Mouse (Mus musculus) stomach, embryonic 15.5 days (tissue): ENCODE data around the gene Tk2. TPM values are rescaled to one million over a fixed set of nuclear protein-coding genes. Genes with fewer than 3 reads are reported as not detected.
"Not testable (repeated sequence)": the region's sequence is repeated elsewhere in the genome, so short reads cannot be mapped to it uniquely, and the experiment has no call there.

Source experiments
- ATAC-seq: fragments of 200-750 bp; cut with Nextera tagmentation; 2 replicates; pipeline ENCODE4 v1.8.0; 2017; ENCODE audit warnings: low read depth, moderate number of reproducible peaks, moderate TSS enrichment; ENCODE audit not compliant: insufficient read depth, low FRiP score
- H3K27ac ChIP-seq: fragments of 300-500 bp; sonication (generic); 2 replicates; pipeline ENCODE4 v1.5.1; 2015; ENCODE audit warnings: mild to moderate bottlenecking, inconsistent platforms
- H3K27me3 ChIP-seq: fragments of 300-500 bp; sonication (generic); replicated peaks from 2 replicates; pipeline ENCODE4 v1.6.1; 2015; ENCODE audit warnings: inconsistent platforms
- H3K36me3 ChIP-seq: fragments of 300-500 bp; sonication (generic); 2 replicates; pipeline ENCODE4 v1.6.1; 2015; ENCODE audit warnings: inconsistent platforms
- H3K4me1 ChIP-seq: fragments of 300-500 bp; sonication (generic); 2 replicates; pipeline ENCODE4 v1.6.1; 2015; ENCODE audit warnings: inconsistent platforms
- H3K4me2 ChIP-seq: fragments of 300-500 bp; sonication (generic); 2 replicates; pipeline ENCODE4 v1.6.1; 2015; ENCODE audit warnings: mild to moderate bottlenecking, inconsistent platforms
- H3K4me3 ChIP-seq: fragments of 300-500 bp; sonication (generic); replicated peaks from 2 replicates; pipeline ENCODE4 v1.5.1; 2015; ENCODE audit warnings: inconsistent platforms
- H3K9ac ChIP-seq: fragments of 300-500 bp; sonication (generic); 2 replicates; pipeline ENCODE4 v1.6.1; 2015; ENCODE audit warnings: inconsistent platforms
- H3K9me3 ChIP-seq: fragments of 300-500 bp; sonication (generic); 2 replicates; pipeline ENCODE4 v1.6.1; 2016; ENCODE audit warnings: inconsistent platforms
- WGBS: fragments of 180-500 bp; shearing (Covaris S2); methylation state at CpG from one replicate; pipeline ENCODE4 v1.1.7; 2015; 5-methylcytosine and 5-hydroxymethylcytosine counted together
- polyA plus RNA-seq: library from polyadenylated mRNA; unstranded; fragments of >200 nt; fragmentation: Nextera tagmentation; extraction: Ambion mirVana; gene quantifications from 2 replicates; pipeline ENCODE4 v1.2.1, GENCODE M21; 2015

The Tk2 gene
- polyA plus RNA-seq, result 16.3 and 16.4 TPM in 2 replicates

DNA sequence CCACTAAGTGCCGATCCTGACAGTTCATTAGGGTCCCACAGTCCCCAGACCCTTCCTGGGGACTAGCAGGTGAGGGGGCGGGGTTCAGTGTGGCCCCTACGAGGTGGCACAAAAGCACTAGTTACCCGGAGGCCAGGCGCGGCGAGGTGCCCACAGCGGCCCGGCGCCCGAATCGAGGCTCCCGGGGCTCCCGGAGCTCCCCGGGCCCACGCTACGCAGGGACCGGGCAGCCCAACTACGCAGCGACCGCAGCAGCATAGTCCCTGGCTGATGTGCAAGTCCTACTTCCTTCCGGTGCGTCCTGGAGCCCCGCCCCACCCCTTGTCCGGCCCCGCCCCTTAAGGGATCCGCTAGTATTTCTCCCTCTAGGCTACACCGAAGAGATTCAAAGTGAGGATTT, at the start of gene Tk2:
Gene Tk2 (minus strand): TSS at position 283 of the 400 bp plus-strand sequence.
- peak within 1 kb of the TSS; percentile 64 for H3K9ac ChIP-seq
- H3K4me3 ChIP-seq, result peak within 1 kb of the TSS; percentile 86
- H3K27ac ChIP-seq, result peak within 1 kb of the TSS; percentile 62; the same call in 1 of the 2 replicates
- WGBS, result 0% methylated on average over 28 of the region's 28 CpGs
- H3K4me1 ChIP-seq, result peaks cover 13% of the 10 kb centered on the region
- H3K36me3 ChIP-seq, result no peaks in the 10 kb centered on the region
- peak; percentile 85 for ATAC-seq
- peak within 1 kb of the TSS; percentile 82 for H3K4me2 ChIP-seq
- H3K27me3 ChIP-seq, result no peaks in the 10 kb centered on the region
- no peaks in the 10 kb centered on the region for H3K9me3 ChIP-seq

DNA sequence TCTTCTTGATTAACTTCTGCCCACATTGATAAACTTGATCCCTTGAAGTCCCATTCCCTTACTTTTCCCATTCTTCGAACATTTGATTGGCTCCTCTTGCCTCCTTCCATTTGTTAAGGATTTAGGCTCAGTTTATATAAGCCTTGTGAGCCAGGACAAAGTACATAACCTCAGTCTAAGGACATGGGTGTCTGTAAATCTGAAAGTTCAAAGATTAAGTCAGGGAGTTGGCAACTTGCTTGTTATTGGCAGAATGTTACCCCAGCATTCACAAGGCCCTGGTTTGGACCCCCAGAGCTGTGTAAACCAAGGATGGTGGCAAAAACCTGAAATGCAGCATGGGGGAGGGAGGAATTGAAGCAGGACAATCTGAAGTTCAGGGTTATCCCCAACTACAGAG, 46.0 kb upstream of the Tk2 start:
- H3K27me3 ChIP-seq, result no peaks in the 10 kb centered on the region
- no peak overlapping the region for H3K4me2 ChIP-seq
- H3K4me1 ChIP-seq, result no peaks in the 10 kb centered on the region
- WGBS, result 86% methylated on average over 1 of the region's 1 CpGs
- H3K4me3 ChIP-seq, result no peak overlapping the region
- H3K9me3 ChIP-seq, result no peaks in the 10 kb centered on the region
- H3K36me3 ChIP-seq, result no peaks in the 10 kb centered on the region
- no peak overlapping the region for H3K9ac ChIP-seq
- ATAC-seq, result no peak
- no peak overlapping the region for H3K27ac ChIP-seq

DNA sequence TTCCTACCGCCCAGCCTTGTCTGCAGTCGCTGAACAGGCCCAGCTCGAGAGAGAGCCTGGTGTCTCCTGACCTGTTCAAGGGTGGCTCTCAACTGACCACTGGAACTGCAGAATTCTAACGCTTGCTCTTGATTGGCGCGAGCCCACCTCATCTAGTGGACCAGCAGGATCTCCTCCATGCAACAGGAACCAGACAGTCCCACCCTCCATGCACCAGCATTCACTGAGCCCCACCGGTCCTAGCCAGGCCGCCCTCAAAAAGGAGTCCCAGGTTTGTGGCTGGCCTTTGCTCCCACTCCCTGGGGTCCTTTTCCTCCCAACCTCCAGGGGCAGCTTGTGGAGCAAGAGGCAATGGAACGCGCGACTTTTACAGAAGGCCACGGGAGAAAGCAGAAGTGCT, 44.7 kb upstream of the Tk2 start, which contains the start of gene Cmtm2a:
Gene Cmtm2a (minus strand): TSS at position 101 of the 400 bp plus-strand sequence.
- not testable (repeated sequence) for H3K27me3 ChIP-seq, H3K9ac ChIP-seq, H3K4me2 ChIP-seq, H3K4me3 ChIP-seq, H3K9me3 ChIP-seq, H3K27ac ChIP-seq, H3K36me3 ChIP-seq, H3K4me1 ChIP-seq, ATAC-seq
- WGBS, result 87% methylated on average over 12 of the region's 12 CpGs

DNA sequence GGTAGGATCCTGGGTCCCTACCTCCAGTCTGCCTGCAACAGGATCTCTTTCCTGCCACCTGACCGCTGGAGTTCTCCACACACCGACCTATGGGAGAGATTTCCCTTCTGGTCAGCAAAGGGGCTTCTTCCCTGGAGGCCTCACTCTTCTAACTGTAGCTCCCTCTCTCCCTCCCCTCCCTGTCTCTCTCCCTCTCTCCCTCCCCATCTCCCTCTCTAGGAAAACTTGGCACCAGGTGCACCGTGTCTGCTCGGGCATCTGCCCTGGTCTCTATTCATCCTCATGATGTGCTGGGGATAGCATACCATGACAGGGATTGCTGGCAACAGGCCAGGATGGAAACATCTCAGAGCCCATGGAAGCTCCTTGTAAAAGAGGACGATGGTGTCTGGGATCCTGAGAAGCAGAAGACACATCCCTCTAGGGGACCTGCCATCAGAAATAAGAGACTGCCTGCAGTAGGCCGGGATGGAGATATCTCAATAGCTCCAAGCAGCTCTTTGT, 20.6 kb upstream of the Tk2 start:
- H3K27ac ChIP-seq, result no peak overlapping the region
- no peaks in the 10 kb centered on the region for H3K4me1 ChIP-seq
- no peaks in the 10 kb centered on the region for H3K9me3 ChIP-seq
- H3K9ac ChIP-seq, result no peak overlapping the region
- H3K36me3 ChIP-seq, result peaks cover 4% of the 10 kb centered on the region
- no peaks in the 10 kb centered on the region for H3K27me3 ChIP-seq
- ATAC-seq, result no peak
- no peak overlapping the region for H3K4me3 ChIP-seq
- 80% methylated on average over 6 of the region's 6 CpGs for WGBS
- no peak overlapping the region for H3K4me2 ChIP-seq

DNA sequence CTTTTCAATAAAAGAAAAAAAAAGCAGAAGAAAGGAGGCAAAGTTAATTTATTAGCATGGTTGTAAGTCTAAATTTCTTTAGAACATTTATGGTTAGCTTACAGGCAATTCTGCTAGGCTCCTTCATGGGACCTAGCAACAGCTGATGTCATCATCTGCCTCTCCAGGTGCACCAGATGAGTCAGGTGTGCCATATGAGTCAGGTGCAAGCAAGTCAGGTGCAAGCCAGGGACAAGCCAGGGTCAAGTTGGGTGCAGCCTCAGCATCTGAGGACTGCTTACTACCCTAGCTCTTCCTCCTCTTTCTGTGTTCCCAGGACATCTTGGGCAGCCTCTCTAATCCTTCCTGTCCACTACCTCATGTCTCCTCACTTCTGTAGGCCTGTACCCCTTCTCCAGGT, 20.0 kb upstream of the Tk2 start:
- no peaks in the 10 kb centered on the region for H3K27me3 ChIP-seq

DNA sequence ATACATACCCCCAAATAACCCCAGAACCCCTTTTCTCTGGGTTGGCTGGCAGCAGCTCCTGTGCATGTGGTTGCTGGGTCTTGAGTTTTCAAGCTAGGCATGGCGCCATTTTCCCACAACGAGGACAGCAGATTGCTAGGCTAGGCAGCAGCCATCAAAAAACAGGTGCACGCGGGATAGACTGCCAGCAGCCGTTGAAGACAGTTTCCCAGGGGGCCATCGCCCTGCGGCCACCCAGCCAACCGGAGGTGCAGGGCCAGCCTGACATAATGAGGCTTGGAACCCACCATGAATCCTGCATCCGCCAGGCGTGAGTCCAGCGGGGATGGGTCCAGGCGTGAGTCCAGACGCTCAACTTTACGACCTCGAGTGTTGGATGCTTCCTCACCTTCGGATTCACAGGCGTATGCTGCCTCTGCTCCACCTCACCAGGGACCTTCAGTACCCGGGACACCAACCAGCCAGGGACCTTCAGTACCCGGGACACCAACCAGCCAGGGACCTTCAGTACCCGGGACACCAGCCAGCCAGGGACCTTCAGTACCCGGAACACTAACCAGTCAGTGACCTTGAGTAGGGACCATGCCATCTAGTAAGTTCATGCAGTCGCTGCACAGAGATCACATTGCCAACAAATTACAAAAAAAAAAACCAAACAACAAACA, 16.0 kb upstream of the Tk2 start:
- H3K9ac ChIP-seq, H3K4me1 ChIP-seq, H3K4me2 ChIP-seq, H3K9me3 ChIP-seq, H3K36me3 ChIP-seq, H3K4me3 ChIP-seq, H3K27me3 ChIP-seq, ATAC-seq, H3K27ac ChIP-seq: not testable (repeated sequence)
- WGBS, result 93% methylated on average over 22 of the region's 22 CpGs

More for the DNA sequence above, 20.0 kb upstream of the Tk2 start:
- Histone ChIP-seq H3K36me3 (peaks cover 8% of the 10 kb centered on the region), H3K4me2 (no peak overlapping the region), H3K4me1 (no peaks in the 10 kb centered on the region), H3K27ac (no peak overlapping the region), H3K9me3 (no peaks in the 10 kb centered on the region), H3K4me3 (no peak overlapping the region), H3K9ac (no peak overlapping the region)
- no peak for ATAC-seq

DNA sequence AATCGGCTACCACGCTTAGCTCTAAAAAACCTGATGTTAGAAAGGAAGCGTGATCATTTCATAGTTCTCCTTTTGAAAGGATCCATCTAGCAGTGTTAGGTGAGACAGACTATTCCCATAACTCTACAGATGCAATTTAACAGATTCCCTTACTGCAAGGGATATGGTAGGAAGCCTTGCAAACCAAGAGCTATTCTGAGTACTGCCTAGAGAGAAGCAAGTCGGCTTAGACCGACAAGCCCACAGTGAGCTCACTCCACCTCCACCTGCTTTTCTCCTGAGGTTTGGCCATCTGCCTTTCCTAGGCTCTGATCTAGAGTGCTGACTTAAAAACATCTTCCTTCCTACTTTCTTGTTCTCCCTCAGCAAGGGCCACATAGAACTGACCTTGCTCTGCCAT, 13.4 kb upstream of the Tk2 start:
- 95% methylated on average over 5 of the region's 5 CpGs for WGBS
- H3K4me1 ChIP-seq, result not testable (repeated sequence)
- peaks cover 27% of the 10 kb centered on the region for H3K36me3 ChIP-seq

DNA sequence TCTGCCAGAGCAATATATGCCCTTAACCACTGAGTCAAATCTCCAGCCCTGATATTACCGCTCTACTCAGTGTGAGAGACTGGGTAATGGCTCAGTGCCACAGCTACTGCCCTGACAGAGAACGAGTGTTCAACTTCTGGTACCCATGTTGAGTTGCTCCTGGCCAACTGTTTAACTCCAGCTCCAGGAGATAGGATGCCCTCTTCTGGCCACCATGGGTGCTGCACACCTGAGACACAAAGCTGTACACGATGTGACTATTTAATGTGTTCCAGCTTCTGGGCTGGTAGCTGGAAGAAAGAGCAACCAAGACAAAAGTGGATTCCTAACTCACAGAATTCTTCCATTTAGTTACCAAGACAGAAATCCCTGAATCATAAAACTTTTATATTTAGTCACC, 4.7 kb upstream of the Tk2 start:
- H3K36me3 ChIP-seq, result peaks cover 5% of the 10 kb centered on the region
- 85% methylated on average over 3 of the region's 3 CpGs for WGBS
- H3K4me3 ChIP-seq, result no peak overlapping the region
- ATAC-seq, result no peak
- no peak overlapping the region for H3K27ac ChIP-seq
- H3K9ac ChIP-seq, result no peak overlapping the region
- peaks cover under 1% of the 10 kb centered on the region; the same call in 1 of the 2 replicates for H3K4me1 ChIP-seq
- H3K9me3 ChIP-seq, result no peaks in the 10 kb centered on the region
- H3K4me2 ChIP-seq, result no peak overlapping the region
- no peaks in the 10 kb centered on the region for H3K27me3 ChIP-seq

More for the DNA sequence above, 13.4 kb upstream of the Tk2 start:
- not testable (repeated sequence) for H3K9ac ChIP-seq, H3K9me3 ChIP-seq, ATAC-seq, H3K27ac ChIP-seq, H3K27me3 ChIP-seq, H3K4me2 ChIP-seq, H3K4me3 ChIP-seq

DNA sequence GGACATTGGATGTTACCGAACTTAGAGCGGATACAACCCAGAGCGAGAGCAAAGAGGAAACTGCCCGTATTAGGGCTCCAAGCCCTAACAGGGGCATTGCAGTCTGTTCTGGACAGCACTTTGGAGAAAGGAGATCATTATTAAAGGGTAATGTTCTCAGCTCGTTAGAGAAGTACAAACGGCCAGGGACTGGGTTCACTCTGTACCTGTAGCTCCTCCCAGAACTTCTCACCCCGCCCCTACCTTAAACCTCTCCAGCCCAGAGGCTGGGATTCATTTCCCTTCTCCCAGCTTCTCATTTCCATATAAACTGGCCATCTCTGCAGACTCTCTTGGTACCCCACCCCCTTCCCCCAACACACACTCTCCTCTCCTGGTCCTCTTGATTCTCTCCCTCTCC, 3.1 kb upstream of the Tk2 start:
- no peaks in the 10 kb centered on the region for H3K27me3 ChIP-seq
- 0 out of 2 replicates have a peak, but pooled peaks have one; percentile 8 for ATAC-seq
- WGBS, result 0% methylated on average over 7 of the region's 7 CpGs

DNA sequence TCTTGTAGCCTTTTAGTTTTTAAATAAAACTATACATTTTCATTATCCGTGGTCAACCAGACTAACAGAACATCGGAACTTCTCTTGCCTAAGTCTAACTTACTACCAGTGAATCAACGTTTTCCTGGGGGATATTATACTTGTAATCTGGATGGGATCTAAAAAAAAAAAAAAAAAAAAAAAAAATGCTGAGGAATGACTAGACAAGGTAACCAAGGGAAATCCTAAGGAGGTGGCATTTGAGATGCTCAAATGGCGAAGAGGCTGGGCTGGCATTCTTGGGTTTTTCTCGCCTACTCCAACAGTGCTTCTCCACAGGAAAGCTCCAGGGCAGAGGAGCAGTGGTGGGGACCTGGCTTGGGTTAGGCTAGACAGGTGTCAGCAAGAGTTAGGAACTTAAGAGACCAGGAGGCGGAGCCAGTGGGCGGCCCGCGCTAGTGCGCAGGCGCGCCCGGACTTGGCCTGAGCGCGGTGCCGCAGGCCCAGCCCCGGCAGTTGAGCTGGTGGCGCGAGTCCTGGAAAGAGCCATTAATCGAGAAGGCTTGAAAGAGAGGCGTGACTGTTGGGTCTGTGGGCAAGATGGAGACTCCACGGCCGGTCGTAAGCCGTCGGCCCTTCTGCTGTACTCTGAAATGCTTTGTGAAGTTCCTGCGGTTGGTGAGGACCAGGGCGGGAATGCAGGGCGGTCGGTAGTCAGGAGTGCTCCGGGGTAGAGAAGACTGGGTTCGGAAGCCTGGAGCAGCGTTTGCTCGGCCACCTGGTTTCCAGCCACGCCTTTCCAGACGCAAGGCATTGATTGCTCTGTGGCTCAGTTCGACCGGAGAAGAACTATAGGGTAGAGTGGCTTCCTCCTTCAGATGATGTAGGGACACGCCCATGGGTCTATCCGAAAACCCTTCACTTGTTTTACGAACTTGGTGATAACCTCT, 2.3 kb upstream of the Tk2 start, which contains the start of gene Cklf:
Gene Cklf (plus strand): TSS at position 423 of the 929 bp plus-strand sequence.
- peaks cover 13% of the 10 kb centered on the region for H3K4me1 ChIP-seq
- ATAC-seq, result peak; percentile 88
- H3K36me3 ChIP-seq, result no peaks in the 10 kb centered on the region
- peak within 1 kb of the TSS; percentile 77 for H3K4me3 ChIP-seq
- no peaks in the 10 kb centered on the region for H3K9me3 ChIP-seq
- peak within 1 kb of the TSS; percentile 93 for H3K27ac ChIP-seq
- no peaks in the 10 kb centered on the region for H3K27me3 ChIP-seq
- H3K9ac ChIP-seq, result peak within 1 kb of the TSS; percentile 61
- WGBS, result 4% methylated on average over 41 of the region's 41 CpGs
- peak within 1 kb of the TSS; percentile 76 for H3K4me2 ChIP-seq

More for the DNA sequence above, 3.1 kb upstream of the Tk2 start:
- Histone ChIP-seq H3K27ac (peak overlapping the region; percentile 93), H3K36me3 (no peaks in the 10 kb centered on the region), H3K9ac (peak overlapping the region; percentile 61; the same call in 1 of the 2 replicates), H3K4me2 (peak overlapping the region; percentile 76), H3K4me3 (peak overlapping the region; percentile 77), H3K4me1 (peaks cover 13% of the 10 kb centered on the region), H3K9me3 (no peaks in the 10 kb centered on the region)

DNA sequence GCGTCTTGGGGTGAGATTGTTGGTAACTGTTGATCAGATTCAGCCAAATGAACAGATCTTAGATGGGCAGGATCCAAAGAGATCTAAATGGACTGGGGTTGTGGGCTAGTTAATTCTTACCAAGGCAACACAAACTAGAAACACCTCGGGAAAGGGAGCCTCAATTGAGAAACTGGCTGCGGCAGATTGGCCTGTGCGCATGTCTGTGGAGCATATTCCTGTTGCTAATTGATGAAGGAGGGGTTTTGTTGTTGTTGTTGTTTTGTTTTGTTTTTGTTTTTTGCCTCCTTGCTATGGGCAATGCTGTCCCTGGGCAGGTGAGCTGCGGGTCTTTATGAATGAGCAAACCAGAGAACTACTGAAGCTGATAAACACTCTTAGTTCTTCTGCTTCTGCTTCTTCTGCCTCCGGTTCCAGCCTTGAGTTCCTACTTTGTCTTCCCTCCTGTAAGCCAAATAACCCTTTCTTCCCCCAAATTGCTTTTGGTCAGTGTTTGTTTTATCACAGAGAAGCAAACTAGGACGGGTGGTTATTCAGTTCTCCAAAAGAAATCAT, 1.2 kb upstream of the Tk2 start:
- Histone ChIP-seq H3K4me2 (no peak overlapping the region), H3K4me1 (peaks cover 13% of the 10 kb centered on the region), H3K4me3 (no peak overlapping the region), H3K9me3 (no peaks in the 10 kb centered on the region), H3K36me3 (no peaks in the 10 kb centered on the region), H3K27ac (no peak overlapping the region), H3K27me3 (no peaks in the 10 kb centered on the region), H3K9ac (no peak overlapping the region)
- WGBS, result 78% methylated on average over 7 of the region's 7 CpGs
- no peak for ATAC-seq
